Mouse (Mus musculus) embryo, embryonic 9.5 days (tissue): ENCODE measurements around the gene Mrps14.

Experiments used
- DNase-seq: peaks from one replicate; pipeline ENCODE4 v3.0.0-alpha.2; 2017; ENCODE audit errors: extremely low spot score

Gene Mrps14

DNA sequence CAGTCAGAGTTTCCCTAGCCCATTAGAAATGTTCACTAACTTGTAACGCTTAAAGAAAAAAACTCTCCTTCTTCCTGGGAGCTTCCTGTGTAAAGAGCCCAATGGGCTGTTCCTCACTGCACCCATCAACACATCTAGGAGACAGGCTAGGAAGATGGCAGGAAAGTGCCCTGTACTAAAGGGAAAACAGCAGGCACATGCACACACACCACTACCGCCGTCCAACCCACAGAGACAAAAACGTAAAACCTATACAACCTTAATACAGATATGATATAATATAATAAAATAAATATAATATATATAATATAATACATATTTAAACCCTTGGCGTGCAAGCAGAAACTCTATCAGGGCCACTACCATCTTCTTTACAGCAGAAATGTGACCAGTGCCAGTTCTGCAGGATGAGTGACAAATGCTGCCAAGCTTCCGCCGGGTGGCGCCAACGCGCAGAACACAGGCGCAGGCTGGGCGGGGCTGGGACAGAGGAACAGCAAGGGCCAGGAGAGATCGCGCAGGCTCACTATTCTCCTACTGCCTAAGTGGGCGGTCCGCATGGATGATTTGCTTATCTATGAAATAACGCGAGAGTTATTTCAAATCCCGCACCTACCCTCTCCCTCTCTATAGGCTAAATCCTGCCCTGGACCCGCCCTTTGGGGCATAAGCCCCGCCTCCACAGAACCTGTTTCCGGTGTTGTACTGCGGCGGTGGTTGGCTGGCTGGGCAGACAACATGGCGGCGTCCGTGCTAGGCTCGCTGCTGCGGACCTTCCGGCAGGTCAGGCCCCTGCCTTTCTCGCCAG lies at the start of gene Mrps14:
Gene Mrps14, plus strand, starts transcription at position 687 of the 808 bp plus-strand sequence.
- peak; percentile 97 for DNase-seq

DNA sequence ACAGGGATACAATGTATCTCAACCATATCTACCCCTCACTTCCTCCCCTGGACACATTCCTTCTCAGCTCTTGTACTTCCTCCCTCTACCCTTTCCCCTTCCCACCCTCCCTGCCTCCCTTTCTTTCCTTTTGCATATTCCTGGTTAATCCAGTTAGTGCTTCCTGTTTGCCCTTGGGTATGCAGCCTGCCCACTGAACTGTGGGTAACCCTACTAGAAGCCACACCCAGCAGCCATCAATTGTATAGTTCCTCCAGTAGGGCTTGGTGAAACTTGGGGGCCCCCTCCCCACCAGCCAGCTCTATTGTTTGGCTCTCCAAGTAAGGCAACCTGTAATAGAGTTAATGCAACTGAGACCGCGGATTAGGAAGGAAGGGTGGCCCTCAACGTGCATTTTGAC lies 49.4 kb upstream of the Mrps14 start:
- no peak for DNase-seq

DNA sequence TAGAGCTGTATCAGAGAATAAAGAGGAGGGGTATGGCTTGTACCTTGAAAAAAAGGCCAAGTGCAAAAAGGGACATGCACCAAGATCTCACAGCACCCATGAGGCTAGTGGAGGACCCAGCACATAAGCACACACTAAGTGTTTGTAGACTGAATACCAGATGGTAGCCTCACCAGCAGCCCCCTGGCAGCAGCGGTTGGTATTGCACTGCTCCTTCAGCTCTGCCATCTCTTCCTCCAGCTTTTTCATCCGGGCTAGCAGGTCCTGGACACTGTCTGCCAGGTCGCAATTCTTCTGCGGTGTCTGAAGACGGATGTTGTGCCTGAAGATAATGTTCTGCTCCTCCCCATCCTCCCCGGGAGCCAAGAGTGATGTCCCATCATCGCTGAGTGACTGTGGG lies 47.7 kb upstream of the Mrps14 start:
- DNase-seq = no peak

GRCm38 (mm10) chr1:160149291-160149906 lies 45.6 kb upstream of the Mrps14 start:
- DNase-seq = no peak

DNA sequence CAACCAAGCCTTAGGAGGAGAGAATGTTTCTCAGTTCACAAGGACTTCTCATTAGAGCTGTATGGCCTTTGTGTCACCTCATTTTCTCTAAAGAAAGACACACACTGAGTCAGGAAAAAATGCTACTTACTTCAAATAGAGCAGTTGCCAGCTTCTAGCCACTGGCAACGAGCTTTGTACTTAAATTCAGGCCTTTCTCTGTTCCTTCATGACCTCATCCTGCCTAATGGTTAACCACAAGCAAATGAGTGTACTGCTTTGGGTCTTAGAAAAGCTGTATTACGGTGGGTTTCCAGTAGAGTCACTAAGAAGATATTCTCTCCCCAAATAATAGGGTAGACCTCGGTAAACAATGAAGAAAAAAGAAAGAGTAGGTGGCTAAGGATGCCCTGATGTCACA lies 44.3 kb upstream of the Mrps14 start:
- DNase-seq = no peak

DNA sequence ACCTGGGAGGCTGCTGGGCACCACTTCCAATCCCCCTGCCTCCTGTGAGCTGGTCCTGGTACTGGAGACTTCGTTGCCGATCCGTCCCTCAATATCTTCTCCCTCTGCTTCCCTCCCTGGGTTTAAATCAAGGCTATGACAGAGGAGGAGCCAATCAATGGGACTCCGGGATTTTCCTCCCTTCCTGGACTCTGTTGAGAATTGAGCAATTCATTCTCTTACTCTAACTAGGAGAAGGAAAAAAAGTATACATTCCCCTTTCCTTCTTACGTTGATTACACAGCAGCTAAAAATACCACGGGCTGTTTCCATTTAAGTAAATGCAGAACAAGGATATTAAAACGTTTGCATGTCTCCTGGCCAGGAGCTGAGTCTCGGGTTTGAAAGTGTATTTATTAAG lies 41.5 kb upstream of the Mrps14 start, which contains the start of gene Tnn:
Gene Tnn, minus strand, starts transcription at position 101 of the 400 bp plus-strand sequence.
- no peak for DNase-seq

DNA sequence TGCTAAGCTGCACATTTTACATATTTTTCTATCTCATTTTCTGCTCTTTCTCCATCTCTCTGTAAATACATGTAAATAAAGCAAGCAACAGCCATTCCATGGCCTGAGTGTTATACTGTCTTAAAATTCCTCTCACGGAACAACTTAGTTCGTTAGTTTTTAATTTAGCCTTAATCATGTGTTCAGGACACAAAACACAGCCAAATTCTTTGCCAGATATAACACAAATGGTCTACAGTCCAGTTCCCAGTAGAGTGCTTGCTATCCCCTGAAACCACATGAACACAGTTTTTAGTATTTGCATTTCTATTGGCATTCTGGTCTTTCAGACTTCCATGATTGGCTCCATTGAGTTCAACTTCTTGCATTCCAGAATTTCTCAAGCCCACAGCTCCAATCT lies 36.8 kb upstream of the Mrps14 start:
- no peak for DNase-seq

- DNase-seq = no peak
These were observed 28.4 kb upstream of the Mrps14 start for GRCm38 (mm10) chr1:160166600-160166999.

DNA sequence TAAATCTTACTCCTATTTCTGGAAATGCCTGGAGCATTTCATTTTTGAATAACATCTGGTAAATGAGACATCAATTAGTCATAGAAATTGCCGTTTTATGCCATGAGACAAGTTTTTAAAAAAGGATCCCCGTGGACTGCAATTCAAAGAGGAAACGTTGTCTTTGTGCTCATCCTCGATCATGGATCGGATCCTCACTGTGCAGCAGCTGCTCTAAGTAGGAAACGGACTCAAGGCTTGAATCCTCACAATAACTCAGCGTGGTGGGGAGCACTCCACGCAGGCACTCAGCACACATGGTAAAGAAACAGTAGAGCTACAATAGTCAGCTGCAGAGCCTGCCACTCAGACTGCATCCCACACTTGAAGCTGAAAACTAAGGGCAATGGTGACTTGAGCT lies 18.1 kb upstream of the Mrps14 start:
- DNase-seq = no peak

DNA sequence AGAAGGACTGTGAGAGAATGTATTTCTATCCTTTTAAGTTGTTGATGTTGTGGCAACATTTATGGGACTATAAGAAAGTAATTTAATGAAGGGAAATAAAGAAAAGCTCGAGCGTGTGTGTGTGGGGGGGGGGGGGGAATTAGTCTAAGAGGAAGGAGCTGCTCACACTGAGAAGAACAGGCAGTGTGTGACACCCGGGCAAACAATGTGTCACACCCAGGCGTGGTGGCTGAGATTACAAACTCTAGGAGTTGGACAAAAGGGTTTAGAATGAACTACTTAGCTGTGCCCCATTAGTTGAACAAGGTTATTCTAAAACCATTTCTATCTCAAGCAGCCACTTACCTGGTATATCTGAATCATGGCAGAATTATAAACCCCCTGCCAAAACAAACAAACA lies 13.8 kb upstream of the Mrps14 start:
- DNase-seq = no peak

- DNase-seq = peak; percentile 59
These were observed 10.5 kb upstream of the Mrps14 start for GRCm38 (mm10) chr1:160184506-160184905.

DNA sequence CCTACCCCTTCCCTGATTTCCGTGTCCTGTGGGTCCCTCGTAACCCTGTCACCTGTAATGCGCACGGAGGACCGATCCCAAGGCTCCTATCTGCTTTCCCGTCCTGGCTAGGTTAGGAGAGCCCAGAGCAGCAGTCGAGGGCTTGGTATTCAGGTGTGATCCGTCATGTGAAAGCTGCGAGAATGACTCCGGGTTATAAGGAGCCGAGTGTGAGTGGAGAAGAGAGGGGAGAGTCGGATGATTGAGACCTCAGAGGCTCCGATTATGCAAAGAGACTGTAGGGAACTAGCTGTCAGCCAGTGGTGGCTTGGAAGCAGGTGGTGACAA lies 285 bp downstream of the Mrps14 start:
- no peak for DNase-seq

- no peak for DNase-seq
These were observed 10.5 kb downstream of the Mrps14 start for GRCm38 (mm10) chr1:160205486-160205885.

DNA sequence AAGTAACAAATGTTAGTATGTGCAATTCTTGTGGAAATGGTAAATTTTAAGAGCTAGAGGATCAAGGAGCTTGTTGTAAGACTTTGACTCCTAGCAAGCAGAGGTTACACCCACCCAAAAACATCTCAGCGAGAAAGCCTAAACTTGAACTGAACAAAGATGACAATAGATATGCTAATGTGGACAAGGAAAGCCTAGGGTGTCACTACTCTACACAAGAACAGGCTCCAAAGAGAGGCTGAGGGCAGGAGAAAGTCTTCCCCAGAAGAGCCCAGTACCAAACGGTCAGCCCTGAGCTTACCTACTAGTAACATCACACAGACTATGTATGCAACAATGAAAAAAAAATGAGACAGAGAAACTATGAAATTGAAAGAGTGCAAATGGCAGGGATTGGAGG lies 14.8 kb downstream of the Mrps14 start:
- no peak for DNase-seq

GRCm38 (mm10) chr1:160210566-160210965 lies 15.6 kb downstream of the Mrps14 start:
- DNase-seq = no peak

- no peak for DNase-seq
These were observed 16.6 kb downstream of the Mrps14 start for GRCm38 (mm10) chr1:160211597-160212122.

GRCm38 (mm10) chr1:160212123-160212691 lies 17.2 kb downstream of the Mrps14 start:
- DNase-seq = no peak

- peak; percentile 100 for DNase-seq
These were observed 18.0 kb downstream of the Mrps14 start, which contains the start of gene Cacybp for GRCm38 (mm10) chr1:160212703-160213669. TSS of gene Cacybp (minus strand) at chr1:160212875.

GRCm38 (mm10) chr1:160214171-160214570 lies 19.2 kb downstream of the Mrps14 start:
- peak; percentile 27 for DNase-seq

GRCm38 (mm10) chr1:160217898-160218297 lies 22.9 kb downstream of the Mrps14 start:
- no peak for DNase-seq

- DNase-seq = no peak
These were observed 29.1 kb downstream of the Mrps14 start for GRCm38 (mm10) chr1:160224093-160224492.

- DNase-seq = no peak
These were observed 32.2 kb downstream of the Mrps14 start for GRCm38 (mm10) chr1:160227196-160227595.
